Mouse (Mus musculus): Measurements from ENCODE around the gene Olfr1457.

Gene Olfr1457

GRCm38 (mm10) chr19:13097791-13098190, at the start of gene Olfr1457:
Gene Olfr1457 (minus strand): TSS chr19:13097891.
- no peak for DNase-seq (ENCODE audit: low spot score in 2 of 2)

- DNase-seq (ENCODE audit: low spot score in 2 of 2) = no peak
Measured at GRCm38 (mm10) chr19:13106675-13107074, 9.0 kb upstream of the Olfr1457 start, which contains the start of gene Olfr1458. Gene Olfr1458 (minus strand): TSS chr19:13106775.

GRCm38 (mm10) chr19:13093908-13094307, 3.8 kb downstream of the Olfr1457 start:
- no peak for DNase-seq (ENCODE audit: low spot score in 2 of 2)

- no peak for DNase-seq (ENCODE audit: low spot score in 2 of 2)
Measured at GRCm38 (mm10) chr19:13060310-13060709, 37.4 kb downstream of the Olfr1457 start, which contains the start of gene Olfr1454. Gene Olfr1454 (plus strand): TSS chr19:13060610.
